Mouse (Mus musculus) lung, embryonic 14.5 days (tissue): ENCODE data around the gene Plcl1. TPM values are rescaled to one million over a fixed set of nuclear protein-coding genes. Genes with fewer than 3 reads are reported as not detected.

Experiments
- ATAC-seq: fragments of 200-750 bp; cut with Nextera tagmentation; 2 replicates; pipeline ENCODE4 v1.8.0; 2017; ENCODE audit warnings: mild to moderate bottlenecking, moderate TSS enrichment, moderate library complexity; ENCODE audit not compliant: insufficient read depth
- DNase-seq: peaks from one replicate; pipeline ENCODE4 v3.0.0-alpha.2; 2015
- H3K27ac ChIP-seq: fragments of 300-500 bp; sonication (generic); 2 replicates; pipeline ENCODE4 v1.5.1; 2014; ENCODE audit warnings: low read depth, mild to moderate bottlenecking, moderate library complexity
- H3K27me3 ChIP-seq: fragments of 300-500 bp; sonication (generic); 2 replicates; pipeline ENCODE4 v1.6.1; 2014; ENCODE audit warnings: low read length, control low read depth; ENCODE audit not compliant: insufficient read depth
- H3K36me3 ChIP-seq: fragments of 300-500 bp; sonication (generic); 2 replicates; pipeline ENCODE4 v1.6.1; 2014; ENCODE audit warnings: control low read depth; ENCODE audit not compliant: insufficient read depth
- H3K4me1 ChIP-seq: fragments of 300-500 bp; sonication (generic); 2 replicates; pipeline ENCODE4 v1.6.1; 2014; ENCODE audit warnings: antibody characterized with exemption, control low read depth; ENCODE audit not compliant: insufficient read depth
- H3K4me2 ChIP-seq: fragments of 300-500 bp; sonication (generic); 2 replicates; pipeline ENCODE4 v1.6.1; 2014; ENCODE audit warnings: mild to moderate bottlenecking
- H3K4me3 ChIP-seq: fragments of 300-500 bp; sonication (generic); 2 replicates; pipeline ENCODE4 v1.5.1; 2014; ENCODE audit warnings: low read depth, low read length
- H3K9ac ChIP-seq: fragments of 300-500 bp; sonication (generic); 2 replicates; pipeline ENCODE4 v1.6.1; 2014
- H3K9me3 ChIP-seq: fragments of 300-500 bp; sonication (generic); 2 replicates; pipeline ENCODE4 v1.6.1; 2016; ENCODE audit warnings: low read depth, low read length, control low read depth
- CTCF ChIP-seq: IDR thresholded peaks from 2 replicates; pipeline ENCODE4 v1.5.1; 2016; ENCODE audit warnings: antibody characterized with exemption, low read depth
- WGBS: fragments of 180-500 bp; shearing (Covaris S2); extraction: QIAGEN DNeasy Blood & Tissue Kit; methylation state at CpG from one replicate; pipeline ENCODE4 v1.1.7; 2014; 5-methylcytosine and 5-hydroxymethylcytosine counted together
- polyA plus RNA-seq: library from polyadenylated mRNA; unstranded; fragments of >200 nt; fragmentation: Nextera tagmentation; extraction: Ambion mirVana; gene quantifications from 2 replicates; pipeline ENCODE4 v1.2.1, GENCODE M21; 2014

The Plcl1 gene
- polyA plus RNA-seq, 1 experiment from 2014 or later, result 1.9 TPM

DNA sequence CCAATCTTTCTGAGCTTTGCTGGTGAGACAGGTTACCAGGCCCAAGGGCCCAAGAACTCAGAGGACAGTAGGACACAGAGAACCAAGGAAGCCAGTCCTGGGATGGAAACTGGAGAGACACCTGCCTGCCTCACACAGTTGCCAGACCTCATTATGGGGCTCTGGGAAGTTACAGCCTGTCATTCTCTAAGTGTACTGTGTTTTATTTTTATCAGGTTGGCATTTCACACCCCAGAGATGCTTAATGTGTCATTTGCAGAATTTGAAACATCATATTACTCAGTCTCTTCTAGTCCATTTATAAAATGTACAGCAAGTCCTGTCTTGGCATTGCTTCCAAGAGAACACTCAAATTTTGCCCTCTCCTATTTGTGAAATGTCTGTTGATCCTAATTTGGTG, 111.5 kb downstream of the Plcl1 start:
- no peak for TF ChIP-seq CTCF
- no peak for ATAC-seq

GRCm38 (mm10) chr1:55523966-55524365, 118.2 kb downstream of the Plcl1 start:
- Histone ChIP-seq H3K9ac (no peak overlapping the region), H3K27ac (no peak overlapping the region), H3K9me3 (no peaks in the 10 kb centered on the region), H3K4me1 (no peaks in the 10 kb centered on the region), H3K4me3 (no peak overlapping the region), H3K36me3 (no peaks in the 10 kb centered on the region), H3K27me3 (no peaks in the 10 kb centered on the region), H3K4me2 (no peak overlapping the region)
- no peak for ATAC-seq
- TF ChIP-seq CTCF, result no peak
- no peak for DNase-seq
- WGBS, result 83% methylated on average over 1 of the region's 1 CpGs

More for the DNA sequence above, 111.5 kb downstream of the Plcl1 start:
- Histone ChIP-seq H3K4me3 (no peak overlapping the region), H3K9me3 (no peaks in the 10 kb centered on the region), H3K36me3 (no peaks in the 10 kb centered on the region), H3K27ac (no peak overlapping the region), H3K4me1 (0 out of 2 replicates have a peak, but pooled peaks cover 4% of the 10 kb centered on the region), H3K9ac (no peak overlapping the region), H3K4me2 (no peak overlapping the region), H3K27me3 (no peaks in the 10 kb centered on the region)
- no peak for DNase-seq

GRCm38 (mm10) chr1:55525100-55525499, 119.4 kb downstream of the Plcl1 start:
- Histone ChIP-seq H3K36me3 (no peaks in the 10 kb centered on the region), H3K9me3 (no peaks in the 10 kb centered on the region), H3K27me3 (no peaks in the 10 kb centered on the region), H3K9ac (no peak overlapping the region), H3K4me2 (no peak overlapping the region), H3K27ac (no peak overlapping the region), H3K4me3 (no peak overlapping the region), H3K4me1 (no peaks in the 10 kb centered on the region)
- DNase-seq (no peak), ATAC-seq (no peak)
- no peak for TF ChIP-seq CTCF
- WGBS, result 64% methylated on average over 5 of the region's 5 CpGs

DNA sequence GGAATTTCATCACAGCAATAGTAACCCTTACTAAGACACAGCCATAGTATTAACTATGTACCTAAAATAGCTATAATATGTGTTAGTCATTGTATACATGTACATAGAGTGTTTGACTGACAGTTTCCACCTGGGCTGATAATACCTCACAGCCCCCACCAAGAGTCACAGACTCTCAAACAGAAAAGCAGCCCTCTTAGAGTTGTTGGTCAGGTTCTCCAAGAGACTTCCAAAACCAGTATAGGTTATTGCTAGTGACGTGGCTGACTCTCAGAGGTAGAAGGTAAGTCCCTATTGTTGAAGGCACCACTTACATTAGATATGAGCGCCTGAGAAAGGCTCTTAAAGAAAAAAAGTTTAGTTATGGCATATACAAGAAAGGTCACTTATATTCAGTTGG, 120.0 kb downstream of the Plcl1 start:
- Histone ChIP-seq H3K9me3 (no peaks in the 10 kb centered on the region), H3K4me2 (no peak overlapping the region), H3K4me1 (no peaks in the 10 kb centered on the region), H3K36me3 (no peaks in the 10 kb centered on the region), H3K27ac (no peak overlapping the region), H3K9ac (no peak overlapping the region), H3K4me3 (no peak overlapping the region), H3K27me3 (no peaks in the 10 kb centered on the region)
- TF ChIP-seq CTCF, result no peak
- no peak for DNase-seq
- ATAC-seq, result no peak
- 70% methylated on average over 2 of the region's 2 CpGs for WGBS

GRCm38 (mm10) chr1:55528547-55529304, 123.0 kb downstream of the Plcl1 start:
- Histone ChIP-seq H3K9me3 (no peaks in the 10 kb centered on the region), H3K4me3 (no peak overlapping the region), H3K27me3 (no peaks in the 10 kb centered on the region), H3K4me1 (no peaks in the 10 kb centered on the region), H3K4me2 (no peak overlapping the region), H3K36me3 (no peaks in the 10 kb centered on the region), H3K9ac (no peak overlapping the region), H3K27ac (peak overlapping the region; percentile 26; the same call in 1 of the 2 replicates)
- 0 out of 2 replicates have a peak, but pooled peaks have one; percentile 2 for TF ChIP-seq CTCF
- DNase-seq (peak; percentile 79), ATAC-seq (peak; percentile 87)
- WGBS, result 30% methylated on average over 7 of the region's 7 CpGs

DNA sequence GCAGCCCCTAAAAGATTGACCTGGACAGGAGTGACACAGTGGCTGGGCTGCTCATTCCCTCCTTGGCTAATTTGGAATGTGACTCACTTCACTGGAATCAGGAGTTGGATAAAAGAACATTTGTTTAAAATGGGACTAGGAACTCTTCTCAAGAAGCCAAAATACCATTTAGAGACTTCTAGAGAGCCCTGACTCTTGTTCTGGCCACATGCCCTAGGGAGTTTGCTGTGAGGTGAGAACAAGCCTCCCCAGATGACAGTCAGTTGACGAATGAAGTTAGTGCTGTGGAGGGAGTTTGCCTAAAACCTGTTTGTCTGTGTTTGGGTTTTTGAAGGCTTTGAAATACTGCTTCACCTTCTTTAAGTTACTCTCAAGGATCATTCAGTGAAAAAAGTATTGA, 128.1 kb downstream of the Plcl1 start:
- H3K9ac ChIP-seq, result no peak overlapping the region

DNA sequence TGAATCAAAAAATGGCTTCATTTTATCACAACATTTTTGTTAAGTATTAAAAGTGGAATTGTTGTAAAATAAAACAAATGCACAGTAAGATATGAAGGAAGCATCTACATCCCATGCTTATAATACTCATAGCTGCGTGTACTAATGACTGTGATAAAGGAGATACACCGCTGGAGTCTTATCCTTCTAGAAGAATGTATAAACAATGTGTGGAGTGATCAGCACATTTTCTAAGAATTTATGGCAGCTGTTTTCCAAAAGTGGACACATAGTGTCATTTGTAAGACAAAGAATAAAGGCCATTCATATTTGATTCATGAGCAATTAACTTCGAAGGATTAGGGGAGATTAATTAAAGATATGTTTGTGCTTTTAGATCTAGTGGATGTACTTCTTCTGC, 148.7 kb downstream of the Plcl1 start:
- Histone ChIP-seq H3K4me1 (no peaks in the 10 kb centered on the region), H3K27ac (no peak overlapping the region), H3K27me3 (no peaks in the 10 kb centered on the region), H3K4me3 (no peak overlapping the region), H3K4me2 (no peak overlapping the region), H3K9me3 (no peaks in the 10 kb centered on the region), H3K36me3 (no peaks in the 10 kb centered on the region), H3K9ac (no peak overlapping the region)
- WGBS, result 21% methylated on average over 3 of the region's 3 CpGs
- DNase-seq, result peak; percentile 65
- peak; percentile 65 for ATAC-seq
- TF ChIP-seq CTCF, result no peak

More for the DNA sequence above, 128.1 kb downstream of the Plcl1 start:
- 65% methylated on average over 1 of the region's 1 CpGs for WGBS
- Histone ChIP-seq H3K27me3 (no peaks in the 10 kb centered on the region), H3K4me2 (no peak overlapping the region), H3K4me3 (no peak overlapping the region), H3K4me1 (no peaks in the 10 kb centered on the region), H3K9me3 (no peaks in the 10 kb centered on the region), H3K27ac (no peak overlapping the region), H3K36me3 (no peaks in the 10 kb centered on the region)
- no peak for TF ChIP-seq CTCF
- DNase-seq, result no peak
- ATAC-seq, result no peak
